Mouse (Mus musculus) thymus, adult 2 months (tissue): ENCODE data around the gene Gm28036.
"Not testable (repeated sequence)": the region's sequence is repeated elsewhere in the genome, so short reads cannot be mapped to it uniquely, and the experiment has no call there.

ENCODE experiments used
- CTCF ChIP-seq: fragments of 200-500 bp; IDR thresholded peaks from 2 replicates; pipeline ENCODE4 v1.5.1; 2012; ENCODE audit warnings: mild to moderate bottlenecking, control low read depth, low read length, moderate library complexity, borderline replicate concordance; ENCODE audit not compliant: control insufficient read depth, poor library complexity, insufficient read depth; ENCODE audit errors: extremely low read depth
- POLR2A ChIP-seq: fragments of 200-500 bp; IDR thresholded peaks from 2 replicates; pipeline ENCODE4 v1.6.1; 2012; ENCODE audit warnings: mild to moderate bottlenecking, low read length, control low read depth, moderate library complexity; ENCODE audit not compliant: control insufficient read depth, poor library complexity, insufficient read depth; ENCODE audit errors: extremely low read depth

- TF ChIP-seq CTCF, POLR2A: not testable (repeated sequence)
Measured at GRCm38 (mm10) chr2:156112080-156112423, 14.8 kb downstream of the Gm28036 start.
